Mouse (Mus musculus): ENCODE results near the gene Arf6. TPM values are rescaled to one million over a fixed set of nuclear protein-coding genes. Genes with fewer than 3 reads are reported as not detected.
"Not testable (repeated sequence)": the region's sequence is repeated elsewhere in the genome, so short reads cannot be mapped to it uniquely, and the experiment has no call there.

The Arf6 gene
- polyA plus RNA-seq, 1 experiment from 2014 or later = 47.7 TPM

DNA sequence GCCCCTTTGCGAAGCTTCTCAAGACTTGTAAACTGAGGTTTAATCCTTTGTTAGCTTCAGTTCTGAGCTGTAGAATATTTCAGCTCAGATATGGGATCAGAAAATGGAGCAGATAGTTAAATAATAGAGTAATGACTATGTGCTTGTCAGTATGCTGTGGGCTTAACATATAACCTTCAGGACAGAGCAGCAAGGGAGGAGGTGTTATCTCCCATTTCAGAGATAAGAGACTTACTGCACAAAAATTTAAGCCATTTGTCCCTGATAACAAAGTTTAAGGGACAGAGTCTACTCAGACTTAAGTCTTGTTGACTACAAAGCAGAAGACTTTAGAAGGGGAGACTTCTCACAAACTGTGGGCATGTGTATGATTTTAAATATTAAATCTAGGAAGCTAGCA is 10.9 kb downstream of the Arf6 start:
- 88% methylated on average over 1 of the region's 1 CpGs for WGBS
- Histone ChIP-seq H3K4me2 (no peak overlapping the region), H3K27me3 (ENCODE audit: control insufficient read depth, insufficient read depth, low read length) (no peaks in the 10 kb centered on the region), H3K36me3 (ENCODE audit: control insufficient read depth, insufficient read depth, low read length) (no peaks in the 10 kb centered on the region), H3K27ac (ENCODE audit: low read depth, low read length) (no peak overlapping the region), H3K9ac (ENCODE audit: low read length) (no peak overlapping the region), H3K4me3 (ENCODE audit: low read depth, low read length) (no peak overlapping the region), H3K4me1 (ENCODE audit: control insufficient read depth, insufficient read depth, low read length) (no peaks in the 10 kb centered on the region), H3K9me3 (ENCODE audit: control insufficient read depth, low read length) (no peaks in the 10 kb centered on the region)
- ATAC-seq (ENCODE audit: low FRiP score) = no peak
- DNase-seq (ENCODE audit: low spot score, missing footprints) = no peak

DNA sequence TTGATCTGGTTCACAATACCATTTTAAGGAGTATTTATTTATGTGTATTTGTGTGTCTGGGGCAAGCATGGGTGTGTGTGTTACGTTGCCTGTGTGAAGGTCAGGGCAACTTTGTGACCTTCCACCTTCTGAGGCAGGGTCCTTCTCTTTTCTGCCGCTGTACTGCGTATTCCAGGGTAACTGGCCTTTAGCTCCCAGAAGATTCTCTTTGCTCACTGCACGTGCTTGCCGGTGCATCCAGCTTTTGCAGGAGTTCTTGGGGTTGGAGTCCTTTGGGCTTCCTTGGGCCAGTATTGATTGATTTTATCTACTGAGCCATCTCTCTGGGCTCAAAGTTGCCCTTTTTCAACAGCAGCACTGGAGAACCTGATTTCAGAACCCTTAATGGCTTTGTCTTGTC is 12.7 kb downstream of the Arf6 start:
- H3K4me2 ChIP-seq = no peak overlapping the region
- ATAC-seq (ENCODE audit: low FRiP score) = no peak
- DNase-seq (ENCODE audit: low spot score, missing footprints) = no peak
- no peaks in the 10 kb centered on the region for H3K27me3 ChIP-seq (ENCODE audit: control insufficient read depth, insufficient read depth, low read length)
- no peaks in the 10 kb centered on the region for H3K36me3 ChIP-seq (ENCODE audit: control insufficient read depth, insufficient read depth, low read length)
- H3K27ac ChIP-seq (ENCODE audit: low read depth, low read length) = no peak overlapping the region
- no peak overlapping the region for H3K4me3 ChIP-seq (ENCODE audit: low read depth, low read length)
- WGBS = 90% methylated on average over 5 of the region's 5 CpGs
- H3K9me3 ChIP-seq (ENCODE audit: control insufficient read depth, low read length) = no peaks in the 10 kb centered on the region
- H3K4me1 ChIP-seq (ENCODE audit: control insufficient read depth, insufficient read depth, low read length) = no peaks in the 10 kb centered on the region
- no peak overlapping the region for H3K9ac ChIP-seq (ENCODE audit: low read length)

- Histone ChIP-seq H3K4me2 (no peak overlapping the region), H3K9ac (ENCODE audit: low read length) (no peak overlapping the region), H3K4me3 (ENCODE audit: low read depth, low read length) (no peak overlapping the region), H3K4me1 (ENCODE audit: control insufficient read depth, insufficient read depth, low read length) (no peaks in the 10 kb centered on the region), H3K27ac (ENCODE audit: low read depth, low read length) (no peak overlapping the region), H3K36me3 (ENCODE audit: control insufficient read depth, insufficient read depth, low read length) (no peaks in the 10 kb centered on the region), H3K27me3 (ENCODE audit: control insufficient read depth, insufficient read depth, low read length) (no peaks in the 10 kb centered on the region), H3K9me3 (ENCODE audit: control insufficient read depth, low read length) (no peaks in the 10 kb centered on the region)
- DNase-seq (ENCODE audit: low spot score, missing footprints) (no peak), ATAC-seq (ENCODE audit: low FRiP score) (no peak)
- 76% methylated on average over 6 of the region's 6 CpGs for WGBS
Observed at GRCm38 (mm10) chr12:69385542-69386280, 13.8 kb downstream of the Arf6 start.

- H3K36me3 ChIP-seq (ENCODE audit: control insufficient read depth, insufficient read depth, low read length); H3K27me3 ChIP-seq (ENCODE audit: control insufficient read depth, insufficient read depth, low read length); H3K9ac ChIP-seq (ENCODE audit: low read length); ATAC-seq (ENCODE audit: low FRiP score); H3K4me2 ChIP-seq; H3K4me1 ChIP-seq (ENCODE audit: control insufficient read depth, insufficient read depth, low read length); H3K4me3 ChIP-seq (ENCODE audit: low read depth, low read length); DNase-seq (ENCODE audit: low spot score, missing footprints); H3K9me3 ChIP-seq (ENCODE audit: control insufficient read depth, low read length); H3K27ac ChIP-seq (ENCODE audit: low read depth, low read length): not testable (repeated sequence)
- 79% methylated on average over 9 of the region's 12 CpGs for WGBS
Observed at GRCm38 (mm10) chr12:69386281-69386732, 14.4 kb downstream of the Arf6 start.

DNA sequence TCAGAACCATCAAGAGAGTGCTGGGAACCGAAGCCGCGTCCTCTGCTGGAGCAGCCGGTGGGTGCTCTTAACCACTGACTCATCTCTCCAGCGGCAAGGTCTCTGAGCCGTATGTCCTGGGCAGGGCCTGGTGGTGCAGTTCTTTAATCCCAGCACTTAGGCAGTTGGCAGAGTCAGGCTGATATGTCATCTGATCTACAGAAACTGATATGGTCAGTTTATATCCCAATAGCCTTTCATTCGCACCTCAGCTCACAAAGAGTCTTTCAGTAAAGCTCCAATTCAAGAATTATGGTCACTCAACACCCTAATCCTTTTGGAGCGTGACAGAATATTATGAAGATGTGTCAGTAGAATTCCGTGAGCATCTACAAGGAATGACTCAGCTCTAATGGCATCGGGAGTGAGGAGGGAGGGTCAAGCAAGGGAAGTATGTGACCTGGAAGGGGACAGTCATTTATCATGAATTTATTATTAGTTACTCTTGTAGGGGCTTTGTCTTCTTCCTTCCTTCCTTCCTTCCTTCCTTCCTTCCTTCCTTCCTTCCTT is 16.4 kb downstream of the Arf6 start:
- Histone ChIP-seq H3K9ac (ENCODE audit: low read length) (no peak overlapping the region), H3K4me3 (ENCODE audit: low read depth, low read length) (no peak overlapping the region), H3K4me1 (ENCODE audit: control insufficient read depth, insufficient read depth, low read length) (no peaks in the 10 kb centered on the region), H3K9me3 (ENCODE audit: control insufficient read depth, low read length) (no peaks in the 10 kb centered on the region), H3K27me3 (ENCODE audit: control insufficient read depth, insufficient read depth, low read length) (no peaks in the 10 kb centered on the region), H3K27ac (ENCODE audit: low read depth, low read length) (no peak overlapping the region), H3K36me3 (ENCODE audit: control insufficient read depth, insufficient read depth, low read length) (no peaks in the 10 kb centered on the region), H3K4me2 (no peak overlapping the region)
- ATAC-seq (ENCODE audit: low FRiP score) (no peak), DNase-seq (ENCODE audit: low spot score, missing footprints) (no peak)
- 86% methylated on average over 10 of the region's 10 CpGs for WGBS

- Histone ChIP-seq H3K4me3 (ENCODE audit: low read depth, low read length) (no peak overlapping the region), H3K4me2 (no peak overlapping the region), H3K4me1 (ENCODE audit: control insufficient read depth, insufficient read depth, low read length) (no peaks in the 10 kb centered on the region), H3K27me3 (ENCODE audit: control insufficient read depth, insufficient read depth, low read length) (no peaks in the 10 kb centered on the region), H3K27ac (ENCODE audit: low read depth, low read length) (no peak overlapping the region), H3K9me3 (ENCODE audit: control insufficient read depth, low read length) (no peaks in the 10 kb centered on the region), H3K9ac (ENCODE audit: low read length) (no peak overlapping the region), H3K36me3 (ENCODE audit: control insufficient read depth, insufficient read depth, low read length) (no peaks in the 10 kb centered on the region)
- DNase-seq (ENCODE audit: low spot score, missing footprints) = no peak
- ATAC-seq (ENCODE audit: low FRiP score) = no peak
- 73% methylated on average over 7 of the region's 7 CpGs for WGBS
Observed at GRCm38 (mm10) chr12:69389273-69389938, 17.5 kb downstream of the Arf6 start.

GRCm38 (mm10) chr12:69390000-69390698 is 18.2 kb downstream of the Arf6 start:
- Histone ChIP-seq H3K36me3 (ENCODE audit: control insufficient read depth, insufficient read depth, low read length) (no peaks in the 10 kb centered on the region), H3K4me1 (ENCODE audit: control insufficient read depth, insufficient read depth, low read length) (no peaks in the 10 kb centered on the region), H3K27me3 (ENCODE audit: control insufficient read depth, insufficient read depth, low read length) (no peaks in the 10 kb centered on the region), H3K4me2 (no peak overlapping the region), H3K9me3 (ENCODE audit: control insufficient read depth, low read length) (no peaks in the 10 kb centered on the region), H3K27ac (ENCODE audit: low read depth, low read length) (no peak overlapping the region), H3K9ac (ENCODE audit: low read length) (no peak overlapping the region), H3K4me3 (ENCODE audit: low read depth, low read length) (no peak overlapping the region)
- DNase-seq (ENCODE audit: low spot score, missing footprints) (no peak), ATAC-seq (ENCODE audit: low FRiP score) (no peak)
- WGBS = 80% methylated on average over 7 of the region's 7 CpGs

DNA sequence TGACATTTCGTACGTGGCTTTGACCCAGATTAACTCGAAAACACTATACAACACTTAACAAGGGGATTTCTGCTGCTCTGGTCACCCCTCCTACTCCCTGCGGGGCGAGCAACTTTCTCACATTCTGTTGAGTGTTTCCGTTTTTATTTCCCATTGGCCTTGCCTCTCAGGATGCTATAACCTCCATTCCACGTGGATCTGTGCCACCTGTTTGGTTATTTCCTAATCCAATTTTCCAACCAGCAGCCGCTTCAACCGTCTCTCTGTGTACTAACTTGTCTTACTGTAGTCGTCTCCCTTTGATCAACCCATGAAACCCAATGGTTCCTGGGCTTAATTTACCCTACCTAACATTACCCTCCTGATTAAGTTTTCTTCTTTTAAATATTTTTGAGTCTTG is 21.1 kb downstream of the Arf6 start:
- Histone ChIP-seq H3K27me3 (ENCODE audit: control insufficient read depth, insufficient read depth, low read length) (no peaks in the 10 kb centered on the region), H3K9ac (ENCODE audit: low read length) (no peak overlapping the region), H3K4me2 (no peak overlapping the region), H3K9me3 (ENCODE audit: control insufficient read depth, low read length) (no peaks in the 10 kb centered on the region), H3K36me3 (ENCODE audit: control insufficient read depth, insufficient read depth, low read length) (no peaks in the 10 kb centered on the region), H3K27ac (ENCODE audit: low read depth, low read length) (no peak overlapping the region), H3K4me3 (ENCODE audit: low read depth, low read length) (no peak overlapping the region), H3K4me1 (ENCODE audit: control insufficient read depth, insufficient read depth, low read length) (no peaks in the 10 kb centered on the region)
- ATAC-seq (ENCODE audit: low FRiP score) (no peak), DNase-seq (ENCODE audit: low spot score, missing footprints) (no peak)
- WGBS = 79% methylated on average over 10 of the region's 10 CpGs

DNA sequence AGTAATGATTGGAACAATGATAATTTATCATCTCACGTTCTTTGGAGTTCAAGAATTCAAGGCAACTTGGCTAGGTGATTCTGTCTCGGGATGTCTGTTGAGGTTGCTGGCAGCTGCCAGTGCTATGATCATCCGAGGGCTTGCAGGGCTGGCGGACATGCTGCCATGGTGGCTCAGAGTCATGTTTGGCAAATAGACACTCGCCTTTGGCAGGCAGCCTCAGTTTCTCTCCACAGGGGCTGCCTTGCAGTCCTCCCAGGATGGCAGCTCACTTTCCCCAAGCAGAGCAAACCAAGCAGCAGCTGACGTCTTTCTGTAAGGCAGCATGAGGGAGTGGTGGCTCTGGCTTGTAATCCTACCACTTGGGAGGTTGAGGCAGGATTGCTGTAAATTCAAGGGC is 22.5 kb downstream of the Arf6 start:
- H3K9me3 ChIP-seq (ENCODE audit: control insufficient read depth, low read length) = no peaks in the 10 kb centered on the region
- H3K9ac ChIP-seq (ENCODE audit: low read length) = no peak overlapping the region
- no peak for DNase-seq (ENCODE audit: low spot score, missing footprints)
- H3K27me3 ChIP-seq (ENCODE audit: control insufficient read depth, insufficient read depth, low read length) = no peaks in the 10 kb centered on the region
- ATAC-seq (ENCODE audit: low FRiP score) = no peak
- H3K4me2 ChIP-seq = no peak overlapping the region
- WGBS = 89% methylated on average over 6 of the region's 6 CpGs
- no peak overlapping the region for H3K4me3 ChIP-seq (ENCODE audit: low read depth, low read length)
- no peaks in the 10 kb centered on the region for H3K36me3 ChIP-seq (ENCODE audit: control insufficient read depth, insufficient read depth, low read length)
- H3K4me1 ChIP-seq (ENCODE audit: control insufficient read depth, insufficient read depth, low read length) = no peaks in the 10 kb centered on the region
- no peak overlapping the region for H3K27ac ChIP-seq (ENCODE audit: low read depth, low read length)

Data from midbrain, embryonic 11.5 days (tissue).